Mouse (Mus musculus) liver, embryonic 11.5 days (tissue): ENCODE results near the gene Olfml2b. TPM values are rescaled to one million over a fixed set of nuclear protein-coding genes. Genes with fewer than 3 reads are reported as not detected.

Source experiments
- ATAC-seq: fragments of 200-750 bp; cut with Nextera tagmentation; replicated peaks from 2 replicates; pipeline ENCODE4 v1.8.0; 2017; ENCODE audit warnings: moderate number of reproducible peaks, mild to moderate bottlenecking, moderate TSS enrichment, moderate library complexity; ENCODE audit not compliant: low FRiP score
- DNase-seq: peaks from one replicate; pipeline ENCODE4 v3.0.0-alpha.2; 2017; ENCODE audit warnings: low spot score
- H3K27ac ChIP-seq: fragments of 300-500 bp; sonication (generic); 2 replicates; pipeline ENCODE4 v1.5.1; 2014; ENCODE audit warnings: mild to moderate bottlenecking, low read depth, low read length, control low read depth
- H3K27me3 ChIP-seq: fragments of 300-500 bp; sonication (generic); replicated peaks from 2 replicates; pipeline ENCODE4 v1.6.1; 2014; ENCODE audit warnings: low read length, mixed read lengths; ENCODE audit not compliant: control insufficient read depth, insufficient read depth
- H3K36me3 ChIP-seq: fragments of 300-500 bp; sonication (generic); 2 replicates; pipeline ENCODE4 v1.6.1; 2014; ENCODE audit warnings: mild to moderate bottlenecking, low read length, moderate library complexity, mixed read lengths; ENCODE audit not compliant: control insufficient read depth, insufficient read depth
- H3K4me1 ChIP-seq: fragments of 300-500 bp; sonication (generic); replicated peaks from 2 replicates; pipeline ENCODE4 v1.6.1; 2014; ENCODE audit warnings: low read length, mixed read lengths; ENCODE audit not compliant: control insufficient read depth, insufficient read depth
- H3K4me2 ChIP-seq: fragments of 300-500 bp; sonication (generic); 2 replicates; pipeline ENCODE4 v1.6.1; 2014; ENCODE audit warnings: mild to moderate bottlenecking, control low read depth, moderate library complexity
- H3K4me3 ChIP-seq: fragments of 300-500 bp; sonication (generic); 2 replicates; pipeline ENCODE4 v1.5.1; 2014; ENCODE audit warnings: low read depth, low read length, control low read depth
- H3K9ac ChIP-seq: fragments of 300-500 bp; sonication (generic); 2 replicates; pipeline ENCODE4 v1.6.1; 2014; ENCODE audit warnings: low read depth, low read length, control low read depth
- H3K9me3 ChIP-seq: fragments of 300-500 bp; sonication (generic); 2 replicates; pipeline ENCODE4 v1.6.1; 2016; ENCODE audit warnings: low read length, inconsistent platforms, mixed read lengths; ENCODE audit not compliant: control insufficient read depth
- WGBS: fragments of 180-500 bp; shearing (Covaris S2); extraction: QIAGEN DNeasy Blood & Tissue Kit; methylation state at CpG from one replicate; pipeline ENCODE4 v1.1.7; 2014; 5-methylcytosine and 5-hydroxymethylcytosine counted together
- polyA plus RNA-seq: library from polyadenylated mRNA; unstranded; fragments of >200 nt; fragmentation: Nextera tagmentation; extraction: Ambion mirVana; gene quantifications from 2 replicates; pipeline ENCODE4 v1.2.1, GENCODE M21; 2014

Olfml2b gene
- polyA plus RNA-seq, 1 experiment from 2014 or later, result 5.7 TPM

- H3K9me3 ChIP-seq, result no peaks in the 10 kb centered on the region
- no peak overlapping the region for H3K27ac ChIP-seq
- WGBS, result 67% methylated on average over 5 of the region's 5 CpGs
- H3K9ac ChIP-seq, result no peak overlapping the region
- no peak for DNase-seq
- no peak for ATAC-seq
- no peaks in the 10 kb centered on the region for H3K4me1 ChIP-seq
- no peak overlapping the region for H3K4me2 ChIP-seq
- H3K36me3 ChIP-seq, result no peaks in the 10 kb centered on the region
- no peak overlapping the region for H3K4me3 ChIP-seq
- H3K27me3 ChIP-seq, result no peaks in the 10 kb centered on the region
These were observed 11.1 kb downstream of the Olfml2b start for GRCm38 (mm10) chr1:170655280-170655917.

DNA sequence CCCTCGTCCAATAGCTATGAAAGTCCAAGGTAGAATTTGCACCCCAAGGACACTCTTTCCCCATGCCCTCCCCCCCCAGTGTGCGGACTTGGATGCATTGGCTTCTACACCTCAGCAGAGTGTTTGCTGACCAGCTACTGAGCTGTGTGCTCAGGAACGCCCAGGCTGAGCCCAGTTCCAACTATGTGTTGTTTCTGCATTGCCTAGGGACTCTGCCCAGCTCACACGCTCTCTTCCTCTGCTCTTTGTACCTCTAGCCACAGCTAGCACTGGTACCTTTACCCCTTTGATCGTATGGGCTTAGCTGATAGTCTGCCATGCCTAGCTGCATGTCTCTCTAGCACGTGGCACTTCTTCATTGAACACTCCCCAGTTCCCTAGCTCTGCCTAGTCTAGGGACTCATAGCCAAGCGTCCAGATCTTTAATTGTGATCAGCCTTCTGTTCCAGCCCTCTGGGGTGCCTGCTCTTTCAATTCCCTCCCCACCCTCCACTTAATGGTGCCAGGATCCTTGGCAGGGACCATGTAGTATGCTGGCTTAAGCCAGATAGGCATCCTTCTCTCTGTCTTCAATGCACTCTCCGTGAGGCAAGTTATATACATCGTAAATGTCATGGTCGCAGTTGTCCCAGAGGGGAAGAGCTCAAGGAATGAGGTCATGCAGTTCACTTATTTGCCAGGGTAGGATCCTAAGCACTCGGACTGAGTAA, 12.3 kb downstream of the Olfml2b start:
- H3K36me3 ChIP-seq, result no peaks in the 10 kb centered on the region
- ATAC-seq, result no peak
- H3K9ac ChIP-seq, result no peak overlapping the region
- no peak overlapping the region for H3K4me3 ChIP-seq
- no peaks in the 10 kb centered on the region for H3K27me3 ChIP-seq
- H3K4me2 ChIP-seq, result no peak overlapping the region
- H3K27ac ChIP-seq, result no peak overlapping the region
- no peaks in the 10 kb centered on the region for H3K4me1 ChIP-seq
- no peaks in the 10 kb centered on the region for H3K9me3 ChIP-seq
- DNase-seq, result no peak
- WGBS, result 70% methylated on average over 11 of the region's 11 CpGs

- H3K4me1 ChIP-seq, result no peaks in the 10 kb centered on the region
- H3K4me2 ChIP-seq, result no peak overlapping the region
- H3K4me3 ChIP-seq, result no peak overlapping the region
- H3K9ac ChIP-seq, result no peak overlapping the region
- WGBS, result 38% methylated on average over 2 of the region's 2 CpGs
- ATAC-seq, result no peak
- no peaks in the 10 kb centered on the region for H3K9me3 ChIP-seq
- H3K27me3 ChIP-seq, result no peaks in the 10 kb centered on the region
- DNase-seq, result no peak
- H3K27ac ChIP-seq, result no peak overlapping the region
- no peaks in the 10 kb centered on the region for H3K36me3 ChIP-seq
These were observed 12.8 kb downstream of the Olfml2b start for GRCm38 (mm10) chr1:170657228-170657521.

DNA sequence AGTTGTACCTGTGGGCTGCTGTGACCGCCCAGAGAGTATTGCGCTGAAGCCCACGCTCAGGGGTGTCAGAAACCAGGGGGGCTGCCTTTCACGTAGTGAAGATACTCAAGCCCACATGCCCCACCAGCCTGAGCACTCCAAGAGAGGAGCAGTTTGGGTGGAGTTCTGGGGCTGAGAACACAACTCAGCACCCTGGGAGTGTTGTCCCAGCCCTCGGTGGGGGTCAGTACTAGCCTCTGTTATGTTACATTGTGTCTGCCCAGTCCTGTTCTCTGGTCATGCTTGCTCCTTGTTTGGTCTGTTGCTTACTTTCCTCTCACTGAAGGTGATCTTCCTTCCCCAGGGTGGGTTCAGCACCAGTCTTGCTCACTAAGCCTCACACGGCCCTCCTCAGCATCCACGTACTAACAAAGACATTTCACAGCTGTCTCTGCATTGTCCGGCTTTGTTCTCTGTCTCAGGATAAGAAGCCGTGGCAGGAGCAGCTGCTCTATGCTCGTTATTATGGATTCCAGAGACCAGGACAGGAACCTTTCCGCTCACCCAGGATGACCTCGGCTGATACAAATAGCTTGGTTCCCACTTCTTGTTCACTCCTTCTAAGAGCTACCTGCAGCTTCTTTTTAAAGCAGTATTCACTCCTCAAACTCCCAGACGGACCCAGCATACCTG, 13.4 kb downstream of the Olfml2b start:
- Histone ChIP-seq H3K4me1 (no peaks in the 10 kb centered on the region), H3K27me3 (no peaks in the 10 kb centered on the region), H3K4me3 (no peak overlapping the region), H3K27ac (no peak overlapping the region), H3K36me3 (no peaks in the 10 kb centered on the region), H3K4me2 (no peak overlapping the region), H3K9me3 (no peaks in the 10 kb centered on the region), H3K9ac (no peak overlapping the region)
- ATAC-seq, result no peak
- WGBS, result 77% methylated on average over 13 of the region's 13 CpGs
- DNase-seq, result no peak

- no peaks in the 10 kb centered on the region for H3K36me3 ChIP-seq
- DNase-seq, result no peak
- H3K4me1 ChIP-seq, result no peaks in the 10 kb centered on the region
- no peaks in the 10 kb centered on the region for H3K27me3 ChIP-seq
- H3K4me2 ChIP-seq, result no peak overlapping the region
- 82% methylated on average over 13 of the region's 13 CpGs for WGBS
- ATAC-seq, result no peak
- no peak overlapping the region for H3K27ac ChIP-seq
- no peak overlapping the region for H3K9ac ChIP-seq
- no peak overlapping the region for H3K4me3 ChIP-seq
- H3K9me3 ChIP-seq, result no peaks in the 10 kb centered on the region
These were observed 14.9 kb downstream of the Olfml2b start for GRCm38 (mm10) chr1:170659260-170659659.

DNA sequence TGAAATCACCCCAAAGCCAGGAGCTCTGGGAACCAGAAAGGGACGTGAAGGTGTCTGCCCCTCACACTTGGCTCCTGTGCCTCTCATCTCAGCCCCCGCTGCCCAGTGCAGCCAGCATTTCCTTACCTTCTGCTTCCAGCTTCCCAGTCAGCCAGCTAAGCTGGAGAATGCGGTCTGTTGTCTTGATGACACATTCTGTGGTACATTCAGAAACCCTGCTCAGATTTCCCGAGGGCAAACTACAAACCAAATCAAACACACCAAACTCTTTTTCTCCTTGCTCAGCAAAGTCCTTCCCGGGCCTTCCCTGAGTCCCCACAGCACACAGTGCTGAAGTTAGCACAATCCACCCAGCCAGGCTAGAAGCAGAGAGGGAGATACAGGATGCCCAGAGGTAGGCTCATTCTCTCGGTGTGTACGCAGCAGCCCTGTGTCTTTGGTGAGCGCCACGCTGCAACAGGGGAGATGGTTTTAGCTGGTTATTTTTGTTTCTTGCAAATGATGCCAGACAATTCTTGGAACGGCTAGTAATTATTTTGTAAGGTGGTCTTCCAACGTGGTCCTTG, 20.4 kb downstream of the Olfml2b start:
- H3K4me2 ChIP-seq, result no peak overlapping the region
- H3K36me3 ChIP-seq, result no peaks in the 10 kb centered on the region
- no peaks in the 10 kb centered on the region for H3K27me3 ChIP-seq
- H3K9me3 ChIP-seq, result no peaks in the 10 kb centered on the region
- H3K27ac ChIP-seq, result no peak overlapping the region
- H3K4me3 ChIP-seq, result no peak overlapping the region
- ATAC-seq (no peak), DNase-seq (no peak)
- WGBS, result 81% methylated on average over 11 of the region's 11 CpGs
- H3K4me1 ChIP-seq, result no peaks in the 10 kb centered on the region
- H3K9ac ChIP-seq, result no peak overlapping the region

- no peak for DNase-seq
- 89% methylated on average over 7 of the region's 7 CpGs for WGBS
- Histone ChIP-seq H3K27ac (no peak overlapping the region), H3K36me3 (no peaks in the 10 kb centered on the region), H3K4me3 (no peak overlapping the region), H3K4me2 (no peak overlapping the region), H3K9ac (no peak overlapping the region), H3K27me3 (no peaks in the 10 kb centered on the region), H3K4me1 (no peaks in the 10 kb centered on the region), H3K9me3 (no peaks in the 10 kb centered on the region)
- no peak for ATAC-seq
These were observed 20.9 kb downstream of the Olfml2b start for GRCm38 (mm10) chr1:170665200-170665599.

DNA sequence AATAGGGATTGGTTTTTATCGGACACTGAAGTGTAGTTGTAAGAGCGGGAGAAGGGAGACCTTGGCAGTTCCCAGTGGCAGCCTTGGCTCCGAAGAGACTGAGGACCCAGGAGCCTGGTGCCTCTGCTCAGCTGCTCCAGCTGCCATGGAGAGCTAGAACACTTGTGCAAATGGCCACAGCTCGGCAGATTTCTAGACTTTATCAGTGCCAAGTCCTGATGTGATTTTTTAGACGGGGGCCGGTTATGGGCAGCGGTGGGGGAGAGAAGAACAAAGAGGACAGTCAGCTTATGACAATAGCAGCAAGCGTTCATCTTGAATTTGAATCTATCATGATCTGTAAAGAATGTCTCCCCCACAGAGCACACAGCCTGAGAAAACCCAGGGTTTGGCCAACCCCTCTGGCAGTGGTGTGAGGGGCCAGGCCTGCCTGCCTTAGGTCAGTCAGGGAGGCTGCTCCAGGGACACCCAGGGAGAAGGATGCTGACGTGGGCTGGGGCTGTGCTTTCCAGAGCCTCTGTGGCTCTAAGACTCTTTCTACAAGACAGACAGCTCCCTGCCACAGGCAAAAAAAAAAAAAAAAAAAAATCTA, 29.9 kb downstream of the Olfml2b start:
- DNase-seq, result no peak
- no peak overlapping the region for H3K27ac ChIP-seq

More for the DNA sequence above, 29.9 kb downstream of the Olfml2b start:
- Histone ChIP-seq H3K4me2 (no peak overlapping the region), H3K36me3 (peaks cover 4% of the 10 kb centered on the region; the same call in 1 of the 2 replicates), H3K4me3 (no peak overlapping the region), H3K9me3 (no peaks in the 10 kb centered on the region), H3K9ac (no peak overlapping the region), H3K27me3 (no peaks in the 10 kb centered on the region), H3K4me1 (no peaks in the 10 kb centered on the region)
- WGBS, result 83% methylated on average over 9 of the region's 9 CpGs
- ATAC-seq, result no peak
